ENCODE assay signal across 11 mouse cellular contexts in genomic region chr10:58663868-58664267, GRCm38 (mm10). TPM values are rescaled to one million over a fixed set of nuclear protein-coding genes. Genes with fewer than 3 reads are reported as not detected.
DNase-seq lines count a peak whose midpoint lies in the region; ATAC-seq lines count a peak whose summit lies in the region.
"Had no signal": no experiment of that assay in that cellular context is flagged by ENCODE, and none has a peak within 500 bp of the region (broad histone marks: within the 10 kb centered on the region; RNA-seq: fewer than 3 reads in every experiment).

No protein-coding gene starts in this region.

- 80% methylated on average over 5 of the region's 5 CpGs for WGBS in heart, embryonic 11.5 days (ENCODE audit: insufficient replicate concordance)
- WGBS in midbrain, embryonic 13.5 days: 83% methylated on average over 5 of the region's 5 CpGs
- 79% methylated on average over 5 of the region's 5 CpGs for WGBS in midbrain, embryonic 11.5 days
- 90% methylated on average over 5 of the region's 5 CpGs for WGBS in limb, embryonic 10.5 days

- no peak overlapping the region for H3K27ac ChIP-seq in heart, embryonic 11.5 days (ENCODE audit: low read depth, low read length)
- H3K27ac ChIP-seq in midbrain, embryonic 13.5 days: no peak overlapping the region
- H3K27ac ChIP-seq in midbrain, embryonic 11.5 days (ENCODE audit: low read depth, low read length): no peak overlapping the region
- no peak overlapping the region for H3K27ac ChIP-seq in limb, embryonic 10.5 days
- H3K27ac ChIP-seq: neural tube, embryonic 13.5 days had no signal

- H3K9me3 ChIP-seq in heart, embryonic 11.5 days (replicated peaks; ENCODE audit: control insufficient read depth, low read length): no peaks in the 10 kb centered on the region
- no peaks in the 10 kb centered on the region for H3K9me3 ChIP-seq in midbrain, embryonic 13.5 days
- no peaks in the 10 kb centered on the region for H3K9me3 ChIP-seq in midbrain, embryonic 11.5 days (ENCODE audit: control insufficient read depth, low read length)
- H3K9me3 ChIP-seq in limb, embryonic 10.5 days (replicated peaks): no peaks in the 10 kb centered on the region
- H3K9me3 ChIP-seq: neural tube, embryonic 13.5 days had no signal

- H3K4me3 ChIP-seq in heart, embryonic 11.5 days (ENCODE audit: low read depth, low read length): no peak overlapping the region
- no peak overlapping the region for H3K4me3 ChIP-seq in midbrain, embryonic 13.5 days (replicated peaks)
- H3K4me3 ChIP-seq in midbrain, embryonic 11.5 days (ENCODE audit: low read depth, low read length): no peak overlapping the region
- H3K4me3 ChIP-seq in limb, embryonic 10.5 days: no peak overlapping the region
- H3K4me3 ChIP-seq: neural tube, embryonic 13.5 days had no signal

- ATAC-seq in heart, embryonic 11.5 days (replicated peaks; ENCODE audit: insufficient number of reproducible peaks, low FRiP score, low TSS enrichment): no peak
- ATAC-seq in midbrain, embryonic 13.5 days: peak; percentile 19; the same call in 1 of the 2 replicates
- ATAC-seq in midbrain, embryonic 11.5 days (ENCODE audit: low FRiP score): no peak
- no peak for ATAC-seq in monocyte, adult 5-6 weeks (replicated peaks; ENCODE audit: insufficient number of reproducible peaks, low FRiP score, low TSS enrichment, poor library complexity, severe bottlenecking)

- no peaks in the 10 kb centered on the region for H3K4me1 ChIP-seq in heart, embryonic 11.5 days (ENCODE audit: control insufficient read depth, insufficient read depth, low read length)
- H3K4me1 ChIP-seq in midbrain, embryonic 13.5 days (replicated peaks): 0 out of 2 replicates have a peak, but pooled peaks cover 3% of the 10 kb centered on the region
- H3K4me1 ChIP-seq in midbrain, embryonic 11.5 days (ENCODE audit: control insufficient read depth, insufficient read depth, low read length): no peaks in the 10 kb centered on the region
- H3K4me1 ChIP-seq in limb, embryonic 10.5 days: peaks cover 2% of the 10 kb centered on the region; the same call in 1 of the 2 replicates

- H3K9ac ChIP-seq in heart, embryonic 11.5 days (ENCODE audit: low read depth, low read length): no peak overlapping the region
- no peak overlapping the region for H3K9ac ChIP-seq in midbrain, embryonic 13.5 days (replicated peaks)
- H3K9ac ChIP-seq in midbrain, embryonic 11.5 days (ENCODE audit: low read length): no peak overlapping the region
- H3K9ac ChIP-seq: neural tube, embryonic 13.5 days had no signal

- no peaks in the 10 kb centered on the region for H3K27me3 ChIP-seq in heart, embryonic 11.5 days (ENCODE audit: control insufficient read depth, insufficient read depth, low read length)
- no peaks in the 10 kb centered on the region for H3K27me3 ChIP-seq in midbrain, embryonic 13.5 days
- H3K27me3 ChIP-seq in midbrain, embryonic 11.5 days (ENCODE audit: control insufficient read depth, insufficient read depth, low read length): no peaks in the 10 kb centered on the region
- H3K27me3 ChIP-seq in limb, embryonic 10.5 days (ENCODE audit: low read depth, poor library complexity, severe bottlenecking): no peaks in the 10 kb centered on the region
- H3K27me3 ChIP-seq: neural tube, embryonic 13.5 days had no signal

- peak; percentile 97 for DNase-seq in heart, adult 11 months
- no peak for DNase-seq in midbrain, embryonic 11.5 days (ENCODE audit: low spot score, missing footprints)
- DNase-seq in heart, adult 9 months (ENCODE audit: low spot score in 2 of 2): peak; percentile 50 to 58
- peak; percentile 60 for DNase-seq in skeletal muscle tissue, adult 2 months (ENCODE audit: low read depth, low spot score)
- no peak for DNase-seq in limb, embryonic 10.5 days (ENCODE audit: low spot score)

- no peaks in the 10 kb centered on the region for H3K36me3 ChIP-seq in heart, embryonic 11.5 days (ENCODE audit: control insufficient read depth, insufficient read depth, low read length)
- no peaks in the 10 kb centered on the region for H3K36me3 ChIP-seq in midbrain, embryonic 13.5 days
- H3K36me3 ChIP-seq in midbrain, embryonic 11.5 days (ENCODE audit: control insufficient read depth, insufficient read depth, low read length): no peaks in the 10 kb centered on the region
- no peaks in the 10 kb centered on the region for H3K36me3 ChIP-seq in limb, embryonic 10.5 days
- H3K36me3 ChIP-seq: neural tube, embryonic 13.5 days had no signal

- H3K4me2 ChIP-seq in heart, embryonic 11.5 days: no peak overlapping the region
- H3K4me2 ChIP-seq in midbrain, embryonic 13.5 days (replicated peaks): no peak overlapping the region
- no peak overlapping the region for H3K4me2 ChIP-seq in midbrain, embryonic 11.5 days
- H3K4me2 ChIP-seq: neural tube, embryonic 13.5 days had no signal

RNA-seq across cellular contexts. Expression of gene Edar, which starts 11.6 kb away (rescaled TPM):
- polyA plus RNA-seq in heart, embryonic 11.5 days (2014; fragmentation: Nextera tagmentation; extraction: Ambion mirVana): 0.13 TPM in 1 of 2 replicates, not detected in the other
- polyA plus RNA-seq in midbrain, embryonic 13.5 days (2015; fragmentation: Nextera tagmentation; extraction: Ambion mirVana): 0.17 and 0.27 TPM in 2 replicates
- polyA plus RNA-seq in midbrain, embryonic 11.5 days (2014; fragmentation: Nextera tagmentation; extraction: Ambion mirVana): 0.18 and 0.59 TPM in 2 replicates
- total RNA-seq in monocyte, adult 5-6 weeks (2017): not detected in 3 replicates
- 1.8 and 2.3 TPM in 2 replicates for polyA plus RNA-seq in limb, embryonic 10.5 days (2016; fragmentation: Nextera tagmentation; extraction: Ambion mirVana)

RNA-seq across cellular contexts. Expression of gene Gm17542, which starts 54.1 kb away (rescaled TPM):
- not detected in 2 replicates for polyA plus RNA-seq in heart, embryonic 11.5 days (2014; fragmentation: Nextera tagmentation; extraction: Ambion mirVana)
- not detected in 2 replicates for polyA plus RNA-seq in midbrain, embryonic 13.5 days (2015; fragmentation: Nextera tagmentation; extraction: Ambion mirVana)
- polyA plus RNA-seq in midbrain, embryonic 11.5 days (2014; fragmentation: Nextera tagmentation; extraction: Ambion mirVana): not detected in 2 replicates
- total RNA-seq in monocyte, adult 5-6 weeks (2017): not detected in 3 replicates
- polyA plus RNA-seq in limb, embryonic 10.5 days (2016; fragmentation: Nextera tagmentation; extraction: Ambion mirVana): not detected in 2 replicates
- polyA plus RNA-seq: cerebellum, adult 2 months; limb, embryonic 14.5 days; neural tube, embryonic 13.5 days had no signal

Comparison
In these comparisons a context has a peak if more than half of its experiments do, and no peak if none do; other contexts are left out.
1. DNase-seq: peak in heart, adult 11 months (single experiment), heart, adult 9 months (2 of 2) and skeletal muscle tissue, adult 2 months (single experiment); none in midbrain, embryonic 11.5 days (single experiment) and limb, embryonic 10.5 days (single experiment).